Mouse (Mus musculus): ENCODE measurements at regions not wholly inside any gene's neighbourhood (a gene's known extent, or its start where the extent isn't known, plus 50 kb on each side); places are given as distances from the start of the nearest gene placed in this dataset.

- WGBS: 92% methylated on average over 11 of the region's 11 CpGs
- no peaks in the 10 kb centered on the region for H3K27me3 ChIP-seq (ENCODE audit: control insufficient read depth, insufficient read depth, low read length)
Measured at GRCm38 (mm10) chr6:81805942-81806341, 117.5 kb upstream of the Gcfc2 start.

GRCm38 (mm10) chr6:81808712-81809111 is 114.8 kb upstream of the Gcfc2 start:
- WGBS: 96% methylated on average over 13 of the region's 13 CpGs
- no peak overlapping the region for H3K4me2 ChIP-seq (ENCODE audit: low read length)
- DNase-seq (no peak), ATAC-seq (ENCODE audit: low FRiP score, low TSS enrichment) (no peak)
- no peaks in the 10 kb centered on the region for H3K36me3 ChIP-seq (ENCODE audit: control insufficient read depth, insufficient read depth, low read length)
- H3K4me3 ChIP-seq (replicated peaks; ENCODE audit: low read depth, low read length): no peak overlapping the region
- H3K9ac ChIP-seq (replicated peaks; ENCODE audit: low read length): no peak overlapping the region
- H3K4me1 ChIP-seq (ENCODE audit: control insufficient read depth, insufficient read depth, low read length): no peaks in the 10 kb centered on the region
- no peak overlapping the region for H3K27ac ChIP-seq (replicated peaks; ENCODE audit: low read depth, low read length)
- H3K27me3 ChIP-seq (ENCODE audit: control insufficient read depth, insufficient read depth, low read length): no peaks in the 10 kb centered on the region
- H3K9me3 ChIP-seq (ENCODE audit: control insufficient read depth, low read length): no peaks in the 10 kb centered on the region

More at GRCm38 (mm10) chr6:81805942-81806341, 117.5 kb upstream of the Gcfc2 start:
- H3K4me3 ChIP-seq (replicated peaks; ENCODE audit: low read depth, low read length): no peak overlapping the region
- ATAC-seq (ENCODE audit: low FRiP score, low TSS enrichment) (no peak), DNase-seq (no peak)
- no peak overlapping the region for H3K27ac ChIP-seq (replicated peaks; ENCODE audit: low read depth, low read length)
- no peaks in the 10 kb centered on the region for H3K9me3 ChIP-seq (ENCODE audit: control insufficient read depth, low read length)
- no peaks in the 10 kb centered on the region for H3K4me1 ChIP-seq (ENCODE audit: control insufficient read depth, insufficient read depth, low read length)
- no peak overlapping the region for H3K4me2 ChIP-seq (ENCODE audit: low read length)
- no peaks in the 10 kb centered on the region for H3K36me3 ChIP-seq (ENCODE audit: control insufficient read depth, insufficient read depth, low read length)
- H3K9ac ChIP-seq (replicated peaks; ENCODE audit: low read length): no peak overlapping the region

- 89% methylated on average over 8 of the region's 8 CpGs for WGBS
- DNase-seq: no peak
Measured at GRCm38 (mm10) chr6:81815248-81815961, 108.1 kb upstream of the Gcfc2 start.

DNA sequence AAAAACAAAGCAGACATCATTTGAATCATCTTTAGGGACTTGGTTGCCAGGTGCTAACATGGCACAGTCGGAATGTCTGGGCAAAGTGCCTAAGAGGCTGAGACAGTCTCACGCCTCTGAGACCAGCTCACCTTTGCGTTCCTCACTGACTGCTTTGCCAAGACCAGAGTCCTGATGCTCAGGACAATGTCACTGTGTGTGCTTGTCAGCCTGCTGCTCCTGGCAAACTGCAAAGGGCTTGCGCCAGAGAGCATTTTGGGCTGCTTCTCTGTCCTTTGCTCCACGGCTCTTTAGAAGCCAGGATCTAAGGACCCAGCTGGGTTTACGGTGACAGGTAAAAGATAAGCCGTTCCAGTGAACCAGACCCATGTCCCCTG is 107.5 kb upstream of the Gcfc2 start:
- ATAC-seq (ENCODE audit: low FRiP score, low TSS enrichment) (no peak), DNase-seq (no peak)
- H3K27me3 ChIP-seq (ENCODE audit: control insufficient read depth, insufficient read depth, low read length): no peaks in the 10 kb centered on the region

More at GRCm38 (mm10) chr6:81815248-81815961, 108.1 kb upstream of the Gcfc2 start:
- Histone ChIP-seq H3K36me3 (ENCODE audit: control insufficient read depth, insufficient read depth, low read length) (no peaks in the 10 kb centered on the region), H3K27ac (replicated peaks; ENCODE audit: low read depth, low read length) (no peak overlapping the region), H3K4me1 (ENCODE audit: control insufficient read depth, insufficient read depth, low read length) (no peaks in the 10 kb centered on the region), H3K4me3 (replicated peaks; ENCODE audit: low read depth, low read length) (no peak overlapping the region), H3K9ac (replicated peaks; ENCODE audit: low read length) (no peak overlapping the region), H3K27me3 (ENCODE audit: control insufficient read depth, insufficient read depth, low read length) (no peaks in the 10 kb centered on the region), H3K4me2 (ENCODE audit: low read length) (no peak overlapping the region), H3K9me3 (ENCODE audit: control insufficient read depth, low read length) (no peaks in the 10 kb centered on the region)
- ATAC-seq (ENCODE audit: low FRiP score, low TSS enrichment): no peak

GRCm38 (mm10) chr6:81817050-81817827 is 106.2 kb upstream of the Gcfc2 start:
- ATAC-seq (ENCODE audit: low FRiP score, low TSS enrichment) (peak; percentile 72; the same call in 1 of the 2 replicates), DNase-seq (peak; percentile 88)
- no peaks in the 10 kb centered on the region for H3K36me3 ChIP-seq (ENCODE audit: control insufficient read depth, insufficient read depth, low read length)
- H3K4me1 ChIP-seq (ENCODE audit: control insufficient read depth, insufficient read depth, low read length): no peaks in the 10 kb centered on the region
- no peak overlapping the region for H3K9ac ChIP-seq (replicated peaks; ENCODE audit: low read length)
- 73% methylated on average over 9 of the region's 9 CpGs for WGBS
- H3K9me3 ChIP-seq (ENCODE audit: control insufficient read depth, low read length): no peaks in the 10 kb centered on the region
- H3K4me3 ChIP-seq (replicated peaks; ENCODE audit: low read depth, low read length): no peak overlapping the region
- no peak overlapping the region for H3K27ac ChIP-seq (replicated peaks; ENCODE audit: low read depth, low read length)
- H3K27me3 ChIP-seq (ENCODE audit: control insufficient read depth, insufficient read depth, low read length): no peaks in the 10 kb centered on the region
- H3K4me2 ChIP-seq (ENCODE audit: low read length): no peak overlapping the region

More for the DNA sequence above, 107.5 kb upstream of the Gcfc2 start:
- no peak overlapping the region for H3K4me2 ChIP-seq (ENCODE audit: low read length)
- no peak overlapping the region for H3K4me3 ChIP-seq (replicated peaks; ENCODE audit: low read depth, low read length)
- H3K4me1 ChIP-seq (ENCODE audit: control insufficient read depth, insufficient read depth, low read length): no peaks in the 10 kb centered on the region
- 76% methylated on average over 7 of the region's 7 CpGs for WGBS
- H3K9me3 ChIP-seq (ENCODE audit: control insufficient read depth, low read length): no peaks in the 10 kb centered on the region
- H3K36me3 ChIP-seq (ENCODE audit: control insufficient read depth, insufficient read depth, low read length): no peaks in the 10 kb centered on the region
- H3K27ac ChIP-seq (replicated peaks; ENCODE audit: low read depth, low read length): no peak overlapping the region
- H3K9ac ChIP-seq (replicated peaks; ENCODE audit: low read length): no peak overlapping the region

DNA sequence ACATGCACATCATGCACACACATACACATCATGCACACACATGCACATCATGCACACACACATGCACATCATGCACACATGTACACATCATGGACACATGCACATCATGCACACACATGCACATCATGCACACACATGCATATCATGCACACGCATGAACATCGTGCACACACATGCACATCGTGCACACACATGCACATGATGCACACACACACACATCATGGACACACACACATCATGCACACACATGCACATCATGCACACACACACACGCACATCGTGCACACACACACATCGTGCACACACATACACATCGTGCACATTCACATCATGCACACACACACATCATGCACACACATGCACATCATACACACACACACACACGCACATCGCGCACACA is 104.9 kb upstream of the Gcfc2 start:
- no peak overlapping the region for H3K4me2 ChIP-seq (ENCODE audit: low read length)
- H3K4me1 ChIP-seq (ENCODE audit: control insufficient read depth, insufficient read depth, low read length): no peaks in the 10 kb centered on the region
- no peaks in the 10 kb centered on the region for H3K9me3 ChIP-seq (ENCODE audit: control insufficient read depth, low read length)
- no peaks in the 10 kb centered on the region for H3K27me3 ChIP-seq (ENCODE audit: control insufficient read depth, insufficient read depth, low read length)
- WGBS: 97% methylated on average over 10 of the region's 10 CpGs
- no peak overlapping the region for H3K27ac ChIP-seq (replicated peaks; ENCODE audit: low read depth, low read length)
- ATAC-seq (ENCODE audit: low FRiP score, low TSS enrichment): no peak
- no peak overlapping the region for H3K4me3 ChIP-seq (replicated peaks; ENCODE audit: low read depth, low read length)
- H3K36me3 ChIP-seq (ENCODE audit: control insufficient read depth, insufficient read depth, low read length): no peaks in the 10 kb centered on the region
- H3K9ac ChIP-seq (replicated peaks; ENCODE audit: low read length): no peak overlapping the region
- no peak for DNase-seq

DNA sequence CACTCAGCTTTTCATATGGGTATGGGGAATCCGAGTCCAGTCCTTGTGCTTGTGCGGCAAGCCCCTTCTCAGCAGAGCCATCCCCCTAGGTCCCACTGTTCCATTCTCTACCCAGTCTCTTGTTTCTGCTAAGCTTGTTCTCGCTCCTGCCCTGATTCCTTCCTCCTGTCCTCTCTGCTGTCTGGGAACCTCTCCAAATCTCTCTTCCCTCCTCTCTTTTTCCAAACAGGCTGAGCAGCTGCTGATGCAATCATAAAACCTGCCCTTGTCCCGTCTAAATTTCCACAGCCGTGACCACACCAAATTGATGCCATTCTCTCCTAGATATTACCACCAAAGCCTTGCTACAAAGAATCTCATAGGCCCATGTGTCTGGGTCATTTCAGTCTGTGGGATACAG is 103.4 kb upstream of the Gcfc2 start:
- Histone ChIP-seq H3K4me3 (replicated peaks; ENCODE audit: low read depth, low read length) (no peak overlapping the region), H3K4me2 (ENCODE audit: low read length) (no peak overlapping the region), H3K4me1 (ENCODE audit: control insufficient read depth, insufficient read depth, low read length) (no peaks in the 10 kb centered on the region), H3K9ac (replicated peaks; ENCODE audit: low read length) (no peak overlapping the region), H3K36me3 (ENCODE audit: control insufficient read depth, insufficient read depth, low read length) (no peaks in the 10 kb centered on the region), H3K27me3 (ENCODE audit: control insufficient read depth, insufficient read depth, low read length) (no peaks in the 10 kb centered on the region), H3K9me3 (ENCODE audit: control insufficient read depth, low read length) (no peaks in the 10 kb centered on the region), H3K27ac (replicated peaks; ENCODE audit: low read depth, low read length) (no peak overlapping the region)
- no peak for DNase-seq
- no peak for ATAC-seq (ENCODE audit: low FRiP score, low TSS enrichment)
- WGBS: 79% methylated on average over 5 of the region's 5 CpGs

DNA sequence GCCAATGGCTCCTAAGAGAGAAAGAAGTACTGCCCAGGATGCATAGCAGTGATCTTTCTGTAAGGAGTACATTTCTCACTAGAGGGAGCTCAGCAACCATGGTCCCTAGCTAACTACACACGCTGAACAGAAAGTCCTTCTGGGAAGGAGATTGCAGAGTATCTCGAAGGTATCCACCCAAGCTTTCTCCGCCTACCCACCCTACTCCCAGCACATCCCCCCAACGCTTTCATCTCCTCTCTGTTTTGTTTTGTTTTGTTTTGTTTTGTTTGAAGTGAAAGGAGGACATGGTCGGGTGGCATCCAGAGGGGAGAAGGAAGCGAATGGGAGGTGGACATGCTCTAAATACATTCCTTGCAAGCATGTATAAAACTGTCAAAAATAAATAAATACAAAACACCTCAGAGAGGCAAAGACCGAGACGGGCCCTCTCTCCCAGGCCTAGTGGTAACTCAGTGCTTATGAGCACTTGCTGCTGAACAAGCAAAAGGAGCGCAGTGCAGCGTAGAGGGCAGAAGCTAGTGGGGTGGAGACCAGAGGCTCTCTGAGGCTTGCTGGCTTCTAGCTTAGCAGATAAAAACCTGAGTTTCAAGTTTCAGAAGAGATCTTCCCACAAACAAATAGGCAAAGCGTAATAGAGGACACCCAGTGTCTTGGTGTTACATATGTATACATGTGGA is 83.9 kb upstream of the Gcfc2 start:
- ATAC-seq (ENCODE audit: low FRiP score, low TSS enrichment) (no peak), DNase-seq (peak; percentile 54)
- Histone ChIP-seq H3K27me3 (ENCODE audit: control insufficient read depth, insufficient read depth, low read length) (no peaks in the 10 kb centered on the region), H3K9ac (replicated peaks; ENCODE audit: low read length) (no peak overlapping the region), H3K4me2 (ENCODE audit: low read length) (peak overlapping the region; percentile 33; the same call in 1 of the 2 replicates), H3K36me3 (ENCODE audit: control insufficient read depth, insufficient read depth, low read length) (no peaks in the 10 kb centered on the region), H3K27ac (replicated peaks; ENCODE audit: low read depth, low read length) (no peak overlapping the region), H3K4me1 (ENCODE audit: control insufficient read depth, insufficient read depth, low read length) (no peaks in the 10 kb centered on the region), H3K4me3 (replicated peaks; ENCODE audit: low read depth, low read length) (no peak overlapping the region), H3K9me3 (ENCODE audit: control insufficient read depth, low read length) (no peaks in the 10 kb centered on the region)
- WGBS: 60% methylated on average over 11 of the region's 11 CpGs
